Mouse (Mus musculus) cerebellum, adult 9-11 months (tissue): ENCODE measurements around the gene Fbxl21.

ENCODE experiments used
- DNase-seq: peaks from one replicate; pipeline ENCODE4 v3.0.0; 2022

The Fbxl21 gene

GRCm38 (mm10) chr13:56582720-56583119 lies 60.4 kb downstream of the Fbxl21 start:
- DNase-seq = no peak

- DNase-seq = no peak
Observed at GRCm38 (mm10) chr13:56586046-56586445, 63.8 kb downstream of the Fbxl21 start.
